Mouse (Mus musculus) hindbrain, embryonic 15.5 days (tissue): ENCODE measurements around the gene Arhgap32. TPM values are rescaled to one million over a fixed set of nuclear protein-coding genes. Genes with fewer than 3 reads are reported as not detected.
"Not testable (repeated sequence)": the region's sequence is repeated elsewhere in the genome, so short reads cannot be mapped to it uniquely, and the experiment has no call there.

ENCODE experiments used
- ATAC-seq: fragments of 200-750 bp; cut with Nextera tagmentation; 2 replicates; pipeline ENCODE4 v1.8.0; 2017; ENCODE audit warnings: low read depth, moderate number of reproducible peaks, moderate TSS enrichment; ENCODE audit not compliant: low FRiP score
- H3K27ac ChIP-seq: fragments of 300-500 bp; sonication (generic); replicated peaks from 2 replicates; pipeline ENCODE4 v1.5.1; 2015; ENCODE audit warnings: mild to moderate bottlenecking, inconsistent platforms
- H3K27me3 ChIP-seq: fragments of 300-500 bp; sonication (generic); 2 replicates; pipeline ENCODE4 v1.6.1; 2015; ENCODE audit warnings: control low read depth, inconsistent platforms
- H3K36me3 ChIP-seq: fragments of 300-500 bp; sonication (generic); 2 replicates; pipeline ENCODE4 v1.6.1; 2015; ENCODE audit warnings: control low read depth, inconsistent platforms
- H3K4me1 ChIP-seq: fragments of 300-500 bp; sonication (generic); replicated peaks from 2 replicates; pipeline ENCODE4 v1.6.1; 2015; ENCODE audit warnings: control low read depth, inconsistent platforms
- H3K4me2 ChIP-seq: fragments of 300-500 bp; sonication (generic); 2 replicates; pipeline ENCODE4 v1.6.1; 2015; ENCODE audit warnings: moderate library complexity, mild to moderate bottlenecking, inconsistent platforms
- H3K4me3 ChIP-seq: fragments of 300-500 bp; sonication (generic); 2 replicates; pipeline ENCODE4 v1.5.1; 2015; ENCODE audit warnings: mild to moderate bottlenecking, inconsistent platforms
- H3K9ac ChIP-seq: fragments of 300-500 bp; sonication (generic); 2 replicates; pipeline ENCODE4 v1.6.1; 2015; ENCODE audit warnings: inconsistent platforms
- H3K9me3 ChIP-seq: fragments of 300-500 bp; sonication (generic); 2 replicates; pipeline ENCODE4 v1.6.1; 2016; ENCODE audit warnings: control low read depth, inconsistent platforms
- WGBS: fragments of 180-500 bp; shearing (Covaris S2); methylation state at CpG from one replicate; pipeline ENCODE4 v1.1.7; 2015; 5-methylcytosine and 5-hydroxymethylcytosine counted together
- polyA plus RNA-seq: library from polyadenylated mRNA; unstranded; fragments of >200 nt; fragmentation: Nextera tagmentation; extraction: Ambion mirVana; gene quantifications from 2 replicates; pipeline ENCODE4 v1.2.1, GENCODE M21; 2015

The Arhgap32 gene
- polyA plus RNA-seq, 1 experiment from 2014 or later: 13.5 TPM

- Histone ChIP-seq H3K36me3 (no peaks in the 10 kb centered on the region), H3K9me3 (no peaks in the 10 kb centered on the region), H3K4me2 (no peak overlapping the region), H3K27ac (no peak overlapping the region), H3K9ac (no peak overlapping the region), H3K27me3 (no peaks in the 10 kb centered on the region), H3K4me3 (no peak overlapping the region), H3K4me1 (peaks cover 4% of the 10 kb centered on the region; the same call in 1 of the 2 replicates)
- WGBS: 84% methylated on average over 2 of the region's 2 CpGs
- no peak for ATAC-seq
These were observed 46.9 kb downstream of the Arhgap32 start for GRCm38 (mm10) chr9:32162792-32163191.

- H3K36me3 ChIP-seq, H3K9me3 ChIP-seq, H3K27ac ChIP-seq, H3K27me3 ChIP-seq, ATAC-seq, H3K4me1 ChIP-seq, H3K4me2 ChIP-seq, H3K9ac ChIP-seq, H3K4me3 ChIP-seq: not testable (repeated sequence)
- WGBS: 73% methylated on average over 6 of the region's 6 CpGs
These were observed 47.9 kb downstream of the Arhgap32 start for GRCm38 (mm10) chr9:32163820-32164219.

GRCm38 (mm10) chr9:32168546-32169137 is 52.7 kb downstream of the Arhgap32 start:
- no peak overlapping the region for H3K9ac ChIP-seq
- no peak overlapping the region for H3K27ac ChIP-seq
- no peaks in the 10 kb centered on the region for H3K4me1 ChIP-seq
- H3K36me3 ChIP-seq: no peaks in the 10 kb centered on the region
- H3K4me3 ChIP-seq: no peak overlapping the region
- H3K4me2 ChIP-seq: no peak overlapping the region
- H3K9me3 ChIP-seq: no peaks in the 10 kb centered on the region
- 87% methylated on average over 5 of the region's 5 CpGs for whole genome bisulfite sequencing
- H3K27me3 ChIP-seq: no peaks in the 10 kb centered on the region
- no peak for ATAC-seq

GRCm38 (mm10) chr9:32170713-32171112 is 54.8 kb downstream of the Arhgap32 start:
- Histone ChIP-seq H3K4me2 (no peak overlapping the region), H3K4me1 (no peaks in the 10 kb centered on the region), H3K9ac (no peak overlapping the region), H3K4me3 (no peak overlapping the region), H3K36me3 (no peaks in the 10 kb centered on the region), H3K9me3 (no peaks in the 10 kb centered on the region), H3K27me3 (no peaks in the 10 kb centered on the region), H3K27ac (no peak overlapping the region)
- WGBS: 82% methylated on average over 8 of the region's 8 CpGs
- ATAC-seq: no peak

- 36% methylated on average over 4 of the region's 4 CpGs for WGBS
- peak; percentile 38; the same call in 1 of the 2 replicates for ATAC-seq
- no peaks in the 10 kb centered on the region for H3K27me3 ChIP-seq
- no peak overlapping the region for H3K9ac ChIP-seq
- no peaks in the 10 kb centered on the region for H3K36me3 ChIP-seq
- no peak overlapping the region for H3K4me2 ChIP-seq
- no peaks in the 10 kb centered on the region for H3K9me3 ChIP-seq
- no peak overlapping the region for H3K4me3 ChIP-seq
- no peak overlapping the region for H3K27ac ChIP-seq
- peaks cover 5% of the 10 kb centered on the region; the same call in 1 of the 2 replicates for H3K4me1 ChIP-seq
These were observed 60.7 kb downstream of the Arhgap32 start for GRCm38 (mm10) chr9:32176612-32177011.

GRCm38 (mm10) chr9:32181170-32181569 is 65.2 kb downstream of the Arhgap32 start:
- no peak for ATAC-seq
- Histone ChIP-seq H3K27me3 (no peaks in the 10 kb centered on the region), H3K9me3 (no peaks in the 10 kb centered on the region), H3K9ac (no peak overlapping the region), H3K36me3 (peaks cover 20% of the 10 kb centered on the region; the same call in 1 of the 2 replicates), H3K4me2 (no peak overlapping the region), H3K27ac (no peak overlapping the region), H3K4me3 (no peak overlapping the region), H3K4me1 (peaks cover 5% of the 10 kb centered on the region; the same call in 1 of the 2 replicates)
- WGBS: 62% methylated on average over 2 of the region's 2 CpGs

- Histone ChIP-seq H3K4me2 (no peak overlapping the region), H3K9ac (no peak overlapping the region), H3K4me3 (no peak overlapping the region), H3K36me3 (peaks cover 28% of the 10 kb centered on the region; the same call in 1 of the 2 replicates), H3K4me1 (no peaks in the 10 kb centered on the region), H3K9me3 (no peaks in the 10 kb centered on the region), H3K27ac (no peak overlapping the region), H3K27me3 (no peaks in the 10 kb centered on the region)
- 95% methylated on average over 2 of the region's 2 CpGs for WGBS
- no peak for ATAC-seq
These were observed 70.6 kb downstream of the Arhgap32 start for GRCm38 (mm10) chr9:32186489-32186888.

- H3K9me3 ChIP-seq: no peaks in the 10 kb centered on the region
- H3K4me2 ChIP-seq: no peak overlapping the region
- H3K9ac ChIP-seq: no peak overlapping the region
- no peaks in the 10 kb centered on the region for H3K4me1 ChIP-seq
- no peak overlapping the region for H3K27ac ChIP-seq
- ATAC-seq: no peak
- 29% methylated on average over 5 of the region's 5 CpGs for WGBS
- H3K36me3 ChIP-seq: peaks cover 9% of the 10 kb centered on the region; the same call in 1 of the 2 replicates
- no peaks in the 10 kb centered on the region for H3K27me3 ChIP-seq
- no peak overlapping the region for H3K4me3 ChIP-seq
These were observed 76.5 kb downstream of the Arhgap32 start for GRCm38 (mm10) chr9:32192295-32193073.

GRCm38 (mm10) chr9:32204450-32204990 is 88.6 kb downstream of the Arhgap32 start:
- no peaks in the 10 kb centered on the region for H3K27me3 ChIP-seq
- no peak overlapping the region for H3K4me2 ChIP-seq
- H3K36me3 ChIP-seq: no peaks in the 10 kb centered on the region
- no peaks in the 10 kb centered on the region for H3K4me1 ChIP-seq
- H3K4me3 ChIP-seq: no peak overlapping the region
- no peak for ATAC-seq
- 63% methylated on average over 7 of the region's 7 CpGs for WGBS
- no peaks in the 10 kb centered on the region for H3K9me3 ChIP-seq
- no peak overlapping the region for H3K9ac ChIP-seq
- no peak overlapping the region for H3K27ac ChIP-seq

GRCm38 (mm10) chr9:32207133-32207532 is 91.2 kb downstream of the Arhgap32 start:
- Histone ChIP-seq H3K9ac (no peak overlapping the region), H3K4me2 (no peak overlapping the region), H3K4me1 (no peaks in the 10 kb centered on the region), H3K36me3 (0 out of 2 replicates have a peak, but pooled peaks cover 4% of the 10 kb centered on the region), H3K9me3 (no peaks in the 10 kb centered on the region), H3K4me3 (no peak overlapping the region), H3K27me3 (no peaks in the 10 kb centered on the region), H3K27ac (no peak overlapping the region)
- WGBS: 92% methylated on average over 8 of the region's 8 CpGs
- no peak for ATAC-seq

GRCm38 (mm10) chr9:32208071-32208470 is 92.1 kb downstream of the Arhgap32 start:
- WGBS: 88% methylated on average over 5 of the region's 5 CpGs
- no peak overlapping the region for H3K9ac ChIP-seq
- 0 out of 2 replicates have a peak, but pooled peaks cover 4% of the 10 kb centered on the region for H3K36me3 ChIP-seq
- H3K9me3 ChIP-seq: no peaks in the 10 kb centered on the region
- H3K27ac ChIP-seq: no peak overlapping the region
- H3K4me3 ChIP-seq: no peak overlapping the region
- no peak overlapping the region for H3K4me2 ChIP-seq
- ATAC-seq: no peak
- H3K27me3 ChIP-seq: no peaks in the 10 kb centered on the region
- H3K4me1 ChIP-seq: no peaks in the 10 kb centered on the region

GRCm38 (mm10) chr9:32216820-32217567 is 101.1 kb downstream of the Arhgap32 start:
- H3K36me3 ChIP-seq: no peaks in the 10 kb centered on the region
- H3K9ac ChIP-seq: no peak overlapping the region
- no peak overlapping the region for H3K4me3 ChIP-seq
- H3K4me1 ChIP-seq: no peaks in the 10 kb centered on the region; the same call in none of the 2 replicates
- ATAC-seq: no peak
- no peak overlapping the region for H3K27ac ChIP-seq
- no peaks in the 10 kb centered on the region for H3K27me3 ChIP-seq
- H3K9me3 ChIP-seq: no peaks in the 10 kb centered on the region
- H3K4me2 ChIP-seq: no peak overlapping the region
- WGBS: 80% methylated on average over 5 of the region's 5 CpGs
